14 mouse cellular contexts compared by ENCODE assay signal in genomic region chr3:79900502-79900901, GRCm38 (mm10).
"Had no signal": no experiment of that assay in that cellular context is flagged by ENCODE, and none has a peak within 500 bp of the region (broad histone marks: within the 10 kb centered on the region; RNA-seq: fewer than 3 reads in every experiment).

No protein-coding gene starts in this region.

- H3K4me1 ChIP-seq: limb, embryonic 12.5 days; limb, embryonic 15.5 days; liver, embryonic 13.5 days; midbrain, embryonic 10.5 days had no signal

- H3K4me3 ChIP-seq: kidney, embryonic 15.5 days; limb, embryonic 12.5 days; limb, embryonic 15.5 days; liver, embryonic 13.5 days; megakaryocyte, embryonic 14.5 days; midbrain, embryonic 10.5 days; midbrain, embryonic 13.5 days had no signal

- H3K9ac ChIP-seq: kidney, embryonic 15.5 days; limb, embryonic 12.5 days; limb, embryonic 15.5 days; liver, embryonic 13.5 days; midbrain, embryonic 13.5 days had no signal

- H3K36me3 ChIP-seq: kidney, embryonic 15.5 days; limb, embryonic 12.5 days; limb, embryonic 15.5 days; liver, embryonic 13.5 days; midbrain, embryonic 10.5 days; midbrain, embryonic 13.5 days had no signal

- H3K27ac ChIP-seq: kidney, embryonic 15.5 days; limb, embryonic 12.5 days; limb, embryonic 15.5 days; liver, embryonic 13.5 days; midbrain, embryonic 10.5 days; midbrain, embryonic 13.5 days had no signal

- H3K9me3 ChIP-seq: kidney, embryonic 15.5 days; limb, embryonic 12.5 days; limb, embryonic 15.5 days; liver, embryonic 13.5 days; megakaryocyte, embryonic 14.5 days; midbrain, embryonic 10.5 days; midbrain, embryonic 13.5 days had no signal

- H3K27me3 ChIP-seq: kidney, embryonic 15.5 days; limb, embryonic 12.5 days; limb, embryonic 15.5 days; liver, embryonic 13.5 days; midbrain, embryonic 13.5 days had no signal

- H3K4me2 ChIP-seq: kidney, embryonic 15.5 days; limb, embryonic 12.5 days; limb, embryonic 15.5 days; liver, embryonic 13.5 days; midbrain, embryonic 13.5 days had no signal

- DNase-seq: kidney, adult 8-10 months; kidney, postnatal 10 days; kidney, postnatal 4 days; left cerebral cortex, postnatal 4 days; liver, embryonic 13.5 days; lung, adult 2 months; thymus, postnatal 25 days had no signal

- ATAC-seq: intestine, postnatal 0 days; midbrain, embryonic 13.5 days had no signal
